Mouse (Mus musculus) midbrain, embryonic 12.5 days (tissue): ENCODE measurements around the gene Slc4a2. TPM values are rescaled to one million over a fixed set of nuclear protein-coding genes. Genes with fewer than 3 reads are reported as not detected.
A peak's percentile ranks its signal among the peaks of the same experiment; 100 is the strongest.

Experiments
- ATAC-seq: fragments of 200-750 bp; cut with Nextera tagmentation; 2 replicates; pipeline ENCODE4 v1.8.0; 2017; ENCODE audit warnings: low read depth, moderate TSS enrichment, moderate library complexity; ENCODE audit not compliant: low FRiP score
- H3K27ac ChIP-seq: fragments of 300-500 bp; sonication (generic); replicated peaks from 2 replicates; pipeline ENCODE4 v1.5.1; 2016; ENCODE audit warnings: mild to moderate bottlenecking
- H3K27me3 ChIP-seq: fragments of 300-500 bp; sonication (generic); 2 replicates; pipeline ENCODE4 v1.6.1; 2016; ENCODE audit warnings: mild to moderate bottlenecking
- H3K36me3 ChIP-seq: fragments of 300-500 bp; sonication (generic); 2 replicates; pipeline ENCODE4 v1.6.1; 2016
- H3K4me1 ChIP-seq: fragments of 300-500 bp; sonication (generic); 2 replicates; pipeline ENCODE4 v1.6.1; 2016
- H3K4me2 ChIP-seq: fragments of 300-500 bp; sonication (generic); replicated peaks from 2 replicates; pipeline ENCODE4 v1.6.1; 2016; ENCODE audit warnings: mild to moderate bottlenecking, moderate library complexity
- H3K4me3 ChIP-seq: fragments of 300-500 bp; sonication (generic); 2 replicates; pipeline ENCODE4 v1.5.1; 2016; ENCODE audit warnings: mild to moderate bottlenecking
- H3K9ac ChIP-seq: fragments of 300-500 bp; sonication (generic); replicated peaks from 2 replicates; pipeline ENCODE4 v1.6.1; 2016; ENCODE audit warnings: mild to moderate bottlenecking, moderate library complexity
- H3K9me3 ChIP-seq: fragments of 300-500 bp; sonication (generic); 2 replicates; pipeline ENCODE4 v1.6.1; 2016; ENCODE audit warnings: mild to moderate bottlenecking
- WGBS: fragments of 180-500 bp; shearing (Covaris S2); methylation state at CpG from one replicate; pipeline ENCODE4 v1.1.7; 2016; 5-methylcytosine and 5-hydroxymethylcytosine counted together
- polyA plus RNA-seq: library from polyadenylated mRNA; unstranded; fragments of >200 nt; fragmentation: Nextera tagmentation; extraction: Ambion mirVana; gene quantifications from 2 replicates; pipeline ENCODE4 v1.2.1, GENCODE M21; 2016

The Slc4a2 gene
- polyA plus RNA-seq, 1 experiment from 2014 or later = 35.7 TPM

DNA sequence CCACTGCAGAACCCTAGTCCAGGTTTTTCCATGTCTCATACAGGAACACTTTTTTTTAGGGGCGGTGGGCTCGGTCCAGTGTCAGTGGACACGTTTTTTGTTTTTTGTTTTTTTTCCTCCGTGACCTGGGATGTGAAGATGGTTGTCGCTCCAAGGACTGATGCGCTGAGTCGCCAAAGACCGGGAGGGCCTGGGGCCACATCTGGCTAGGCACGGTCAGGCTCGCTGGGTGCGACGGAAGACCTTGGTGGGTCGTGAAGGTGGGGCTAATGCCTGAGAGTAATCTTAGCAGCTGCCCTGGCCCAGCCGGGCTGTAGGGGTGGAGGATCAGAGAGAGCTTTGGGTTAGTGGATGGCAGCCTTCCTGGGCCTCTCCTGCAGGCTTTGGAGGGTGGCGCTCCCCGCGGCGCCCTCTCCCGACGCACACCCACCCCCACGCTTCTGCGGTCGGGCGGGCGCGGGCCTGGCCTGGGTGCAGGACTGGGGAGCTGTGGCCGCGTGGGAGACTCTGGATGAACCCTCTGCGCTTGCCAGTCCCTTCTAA is 29.1 kb downstream of the Slc4a2 start:
- under 1% methylated on average over 29 of the region's 29 CpGs for WGBS
- H3K27ac ChIP-seq = peak overlapping the region; percentile 96
- H3K4me2 ChIP-seq = peak overlapping the region; percentile 99
- peaks cover 9% of the 10 kb centered on the region; the same call in 1 of the 2 replicates for H3K27me3 ChIP-seq
- H3K4me3 ChIP-seq = peak overlapping the region; percentile 96
- H3K9ac ChIP-seq = peak overlapping the region; percentile 97
- H3K36me3 ChIP-seq = peaks cover 13% of the 10 kb centered on the region
- peak; percentile 19; the same call in 1 of the 2 replicates for ATAC-seq
- H3K9me3 ChIP-seq = no peaks in the 10 kb centered on the region
- peaks cover 51% of the 10 kb centered on the region for H3K4me1 ChIP-seq

DNA sequence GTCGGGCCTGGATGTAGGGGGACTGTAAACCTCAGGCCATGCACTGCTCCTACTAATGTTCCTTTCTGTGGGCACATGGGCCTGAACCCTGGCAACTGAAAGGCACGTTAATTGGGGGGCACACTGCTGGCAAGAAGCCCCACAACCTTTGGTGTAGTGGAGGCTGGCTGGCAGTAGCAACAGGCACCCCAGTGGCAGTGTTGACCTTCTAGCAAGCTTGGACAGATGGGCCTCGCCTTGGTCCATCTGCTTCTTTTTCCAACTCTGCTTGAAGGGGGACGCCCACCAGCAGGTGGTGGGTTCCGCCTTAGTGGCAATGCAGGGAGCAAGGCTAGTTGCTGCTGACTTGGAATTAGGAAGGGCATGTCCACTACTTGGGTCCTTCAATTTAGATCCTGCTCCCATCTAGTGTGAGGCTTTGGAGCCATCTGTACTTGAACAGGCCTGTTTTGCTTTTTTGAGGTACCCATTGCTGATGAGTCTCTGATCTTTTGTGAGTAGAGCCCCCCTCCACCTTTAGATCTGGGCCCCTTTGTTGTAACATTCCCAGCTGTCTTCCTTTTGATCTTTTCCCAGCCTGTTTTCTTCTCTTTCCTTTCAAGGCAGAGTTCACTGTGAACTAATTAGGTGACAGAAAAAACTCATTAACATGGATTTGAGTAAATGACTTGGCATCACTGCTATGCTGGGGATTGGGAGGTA is 29.8 kb downstream of the Slc4a2 start:
- peak overlapping the region; percentile 97 for H3K9ac ChIP-seq
- WGBS = 6% methylated on average over 5 of the region's 5 CpGs
- H3K4me2 ChIP-seq = peak overlapping the region; percentile 99
- 0 out of 2 replicates have a peak, but pooled peaks have one; percentile 17 for ATAC-seq
- peaks cover 46% of the 10 kb centered on the region for H3K4me1 ChIP-seq
- no peaks in the 10 kb centered on the region for H3K9me3 ChIP-seq
- peaks cover 9% of the 10 kb centered on the region; the same call in 1 of the 2 replicates for H3K27me3 ChIP-seq
- H3K4me3 ChIP-seq = peak overlapping the region; percentile 96
- H3K27ac ChIP-seq = peak overlapping the region; percentile 96
- peaks cover 18% of the 10 kb centered on the region for H3K36me3 ChIP-seq

DNA sequence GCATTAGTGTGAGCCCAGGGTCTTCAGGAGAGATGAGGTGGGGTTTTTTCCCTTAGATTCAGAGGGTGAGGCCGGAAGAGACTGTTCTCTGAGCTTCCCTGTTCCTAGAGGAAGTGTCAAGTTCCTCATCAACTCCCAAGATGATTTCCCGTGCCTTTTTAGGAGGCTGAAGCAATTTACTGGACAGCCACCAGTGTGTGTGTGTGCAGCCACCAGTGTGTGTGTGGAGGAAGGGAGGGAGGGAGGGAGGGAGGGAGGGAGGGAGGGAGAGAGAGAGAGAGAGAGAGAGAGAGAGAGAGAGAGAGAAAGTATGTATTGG is 30.3 kb downstream of the Slc4a2 start:
- Histone ChIP-seq H3K9me3 (no peaks in the 10 kb centered on the region), H3K4me1 (peaks cover 46% of the 10 kb centered on the region), H3K36me3 (peaks cover 18% of the 10 kb centered on the region), H3K9ac (peak overlapping the region; percentile 97), H3K4me3 (peak overlapping the region; percentile 96), H3K27me3 (peaks cover 5% of the 10 kb centered on the region; the same call in 1 of the 2 replicates), H3K4me2 (peak overlapping the region; percentile 99), H3K27ac (peak overlapping the region; percentile 96)
- 13% methylated on average over 2 of the region's 2 CpGs for WGBS
- ATAC-seq = no peak

DNA sequence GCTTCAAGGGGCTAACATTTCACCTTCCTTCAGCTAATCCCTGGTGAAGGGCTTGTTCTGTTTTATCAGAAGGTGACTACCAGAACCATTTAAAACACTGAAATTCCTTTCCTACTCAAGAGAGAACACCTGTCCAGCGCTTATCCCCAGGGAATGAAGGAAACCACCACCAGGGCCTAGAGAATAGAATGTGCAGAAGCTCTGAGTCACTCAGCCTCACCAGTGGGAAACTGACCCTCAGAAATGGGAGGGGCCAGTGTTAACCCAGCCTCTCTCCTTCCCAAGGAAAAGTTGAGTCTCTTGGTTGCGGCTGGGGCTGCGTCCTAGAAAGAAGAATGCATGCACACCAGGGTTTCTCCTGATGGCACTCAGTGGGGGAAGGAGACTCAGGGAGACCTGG is 31.4 kb downstream of the Slc4a2 start:
- Histone ChIP-seq H3K9me3 (no peaks in the 10 kb centered on the region), H3K9ac (peak overlapping the region; percentile 25), H3K27ac (peak overlapping the region; percentile 96; the same call in 1 of the 2 replicates), H3K4me1 (peaks cover 46% of the 10 kb centered on the region), H3K36me3 (peaks cover 20% of the 10 kb centered on the region), H3K27me3 (0 out of 2 replicates have a peak, but pooled peaks cover 2% of the 10 kb centered on the region), H3K4me3 (peak overlapping the region; percentile 13; the same call in 1 of the 2 replicates), H3K4me2 (peak overlapping the region; percentile 99)
- WGBS = 73% methylated on average over 3 of the region's 3 CpGs
- ATAC-seq = no peak

DNA sequence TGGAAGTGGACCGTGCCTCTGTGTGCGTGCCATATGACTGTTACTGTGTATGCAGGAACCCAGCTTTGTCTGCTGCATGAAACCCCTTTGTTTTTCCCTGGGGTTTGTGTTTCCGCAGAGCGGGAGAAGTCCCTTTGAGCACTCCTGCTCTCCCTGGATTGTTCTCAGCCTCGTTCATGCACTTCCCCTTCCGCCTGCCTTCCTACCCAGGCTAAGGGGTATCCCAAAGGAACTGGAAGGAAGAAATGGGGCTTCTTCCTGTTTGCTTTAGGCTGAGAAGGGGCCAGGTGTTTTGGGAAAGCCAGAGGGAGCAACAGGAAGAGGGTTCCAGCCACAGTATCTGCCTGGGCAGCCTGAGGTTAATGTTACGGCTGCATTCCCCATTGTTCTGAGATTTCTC is 32.0 kb downstream of the Slc4a2 start:
- H3K9me3 ChIP-seq = no peaks in the 10 kb centered on the region
- peak overlapping the region; percentile 25 for H3K9ac ChIP-seq
- peak overlapping the region; percentile 99 for H3K4me2 ChIP-seq
- WGBS = 69% methylated on average over 7 of the region's 7 CpGs
- no peak overlapping the region for H3K4me3 ChIP-seq
- H3K4me1 ChIP-seq = peaks cover 46% of the 10 kb centered on the region
- ATAC-seq = no peak
- H3K27me3 ChIP-seq = no peaks in the 10 kb centered on the region
- 0 out of 2 replicates have a peak overlapping the region, but pooled peaks have one; percentile 96 for H3K27ac ChIP-seq
- H3K36me3 ChIP-seq = peaks cover 23% of the 10 kb centered on the region

DNA sequence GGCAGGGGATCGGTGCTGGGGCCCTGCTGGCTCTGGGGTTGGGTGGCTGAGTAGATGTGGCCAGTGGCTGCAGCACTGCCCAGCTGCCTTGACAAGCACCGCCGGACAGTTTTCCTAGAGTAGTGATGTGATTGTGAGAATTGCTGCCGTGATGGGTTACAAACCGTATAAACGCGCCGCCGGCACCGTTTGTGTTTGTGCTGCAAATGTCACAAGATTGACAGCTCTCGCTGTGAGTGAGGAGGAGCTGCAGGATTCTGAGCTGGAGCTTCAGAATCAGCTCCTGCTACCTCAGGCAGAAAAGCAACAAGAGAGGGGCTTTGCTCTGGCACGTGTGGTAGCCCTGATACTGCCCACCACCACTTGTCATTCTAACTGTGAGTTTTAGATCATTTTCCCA is 43.1 kb downstream of the Slc4a2 start:
- 0 out of 2 replicates have a peak overlapping the region, but pooled peaks have one; percentile 17 for H3K4me2 ChIP-seq
- H3K36me3 ChIP-seq = no peaks in the 10 kb centered on the region; the same call in 1 of the 2 replicates
- H3K4me3 ChIP-seq = no peak overlapping the region
- ATAC-seq = no peak
- H3K9ac ChIP-seq = 0 out of 2 replicates have a peak overlapping the region, but pooled peaks have one; percentile 15
- no peaks in the 10 kb centered on the region for H3K9me3 ChIP-seq
- 0 out of 2 replicates have a peak overlapping the region, but pooled peaks have one; percentile 46 for H3K27ac ChIP-seq
- H3K4me1 ChIP-seq = peaks cover 25% of the 10 kb centered on the region
- WGBS = 32% methylated on average over 12 of the region's 12 CpGs
- H3K27me3 ChIP-seq = peaks cover under 1% of the 10 kb centered on the region

DNA sequence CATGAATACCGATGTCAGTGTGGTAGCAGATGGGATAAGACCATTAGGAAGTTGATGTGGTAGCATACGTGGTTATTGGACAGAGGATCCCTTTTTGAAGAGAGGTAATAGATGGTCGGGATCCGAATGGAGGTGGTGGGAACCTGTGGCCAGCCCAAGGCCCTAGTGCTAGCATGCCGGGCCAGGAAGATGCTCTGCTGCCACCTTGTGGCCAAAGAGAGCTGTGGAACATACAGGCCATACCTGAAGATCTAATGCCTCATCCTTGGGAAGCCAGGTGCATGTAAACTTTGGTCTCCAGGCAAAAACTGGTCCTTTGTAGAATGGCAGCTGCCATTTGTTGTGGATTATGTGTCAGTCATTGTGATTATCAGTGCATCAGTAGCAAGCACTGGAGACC is 47.0 kb downstream of the Slc4a2 start:
- no peak overlapping the region for H3K4me3 ChIP-seq
- WGBS = 15% methylated on average over 5 of the region's 5 CpGs
- no peak overlapping the region for H3K4me2 ChIP-seq
- H3K4me1 ChIP-seq = peaks cover 46% of the 10 kb centered on the region
- no peaks in the 10 kb centered on the region for H3K9me3 ChIP-seq
- H3K27ac ChIP-seq = no peak overlapping the region
- peaks cover 38% of the 10 kb centered on the region for H3K27me3 ChIP-seq
- ATAC-seq = peak; percentile 57; the same call in 1 of the 2 replicates
- H3K36me3 ChIP-seq = no peaks in the 10 kb centered on the region; the same call in 1 of the 2 replicates
- H3K9ac ChIP-seq = no peak overlapping the region

DNA sequence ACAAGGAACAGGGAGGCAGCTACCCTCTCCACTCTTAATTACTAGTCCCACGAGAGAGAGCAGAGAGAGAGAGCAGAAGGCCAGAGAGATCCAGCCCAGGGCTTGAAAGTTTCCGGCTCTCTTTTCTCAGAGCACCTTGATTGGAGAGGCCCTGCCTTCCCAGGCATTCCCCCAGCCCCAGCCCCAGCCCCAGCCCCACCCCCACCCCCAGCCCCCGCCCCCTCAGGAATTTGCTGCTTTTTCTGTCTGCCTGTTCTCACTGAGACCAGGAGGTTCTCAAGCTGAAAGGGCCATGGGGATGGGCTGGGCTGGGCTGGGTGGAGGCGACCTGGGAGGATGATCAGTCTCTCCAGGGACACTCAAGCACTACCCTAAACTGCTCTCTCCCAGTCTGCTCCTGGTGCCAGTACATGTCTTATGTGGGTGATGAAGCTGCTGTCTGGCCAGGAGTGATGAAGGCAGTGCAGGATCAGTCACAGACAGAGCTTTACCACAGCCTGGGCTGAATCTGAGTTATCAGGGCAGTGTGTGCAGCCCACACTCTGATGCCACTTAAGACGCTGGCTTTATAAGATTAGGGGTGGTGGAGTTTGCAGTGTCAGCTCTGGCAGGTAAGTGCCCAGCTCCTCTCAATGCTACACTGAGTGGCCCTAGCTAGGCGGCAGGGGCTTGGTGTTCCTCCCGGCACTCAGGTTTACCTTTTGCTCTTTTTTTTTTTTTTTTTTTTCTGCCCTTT is 49.4 kb downstream of the Slc4a2 start:
- Histone ChIP-seq H3K27me3 (peaks cover 40% of the 10 kb centered on the region), H3K4me2 (no peak overlapping the region), H3K9me3 (no peaks in the 10 kb centered on the region), H3K4me1 (peaks cover 32% of the 10 kb centered on the region), H3K36me3 (peaks cover 15% of the 10 kb centered on the region), H3K27ac (no peak overlapping the region), H3K4me3 (no peak overlapping the region), H3K9ac (0 out of 2 replicates have a peak overlapping the region, but pooled peaks have one; percentile 28)
- 19% methylated on average over 7 of the region's 7 CpGs for WGBS
- no peak for ATAC-seq

DNA sequence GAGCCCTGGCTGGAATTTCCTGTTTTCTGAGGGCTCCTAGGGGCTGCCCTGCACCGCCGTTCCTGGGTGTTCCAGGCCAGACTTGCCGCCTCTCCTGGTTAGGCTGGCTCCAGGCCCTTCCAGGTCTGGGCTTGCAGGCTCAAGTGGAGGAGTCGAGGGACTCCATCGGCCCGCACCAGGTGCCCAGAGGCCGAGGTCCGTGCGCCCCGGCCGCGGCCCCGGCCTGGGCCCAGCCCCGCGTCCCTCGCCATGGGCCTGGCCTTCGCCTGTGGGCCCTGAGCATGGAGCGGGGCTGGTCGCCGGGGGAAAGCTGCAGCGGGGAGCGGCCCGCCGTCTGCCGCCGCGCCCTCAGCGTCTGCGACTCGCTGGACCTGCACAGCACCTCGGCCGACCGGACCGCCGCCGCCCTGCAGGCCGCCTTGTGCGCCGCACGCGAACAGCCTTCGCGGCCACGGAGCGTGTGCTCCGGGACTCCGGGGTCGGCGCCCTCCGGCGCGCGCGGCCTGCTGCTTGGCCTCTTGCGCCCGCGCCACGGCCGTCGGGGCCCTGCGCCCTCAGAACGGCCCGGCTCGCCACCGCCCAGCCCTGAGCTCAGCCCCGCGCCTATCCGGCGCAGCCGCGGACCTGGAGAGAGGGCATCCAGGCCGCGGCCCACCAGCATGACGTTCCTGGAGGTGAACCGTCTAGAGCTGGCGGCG is 50.5 kb downstream of the Slc4a2 start:
- H3K4me3 ChIP-seq = peak overlapping the region; percentile 36
- ATAC-seq = 0 out of 2 replicates have a peak, but pooled peaks have one; percentile 29
- H3K9ac ChIP-seq = peak overlapping the region; percentile 52
- peaks cover 43% of the 10 kb centered on the region for H3K27me3 ChIP-seq
- H3K36me3 ChIP-seq = peaks cover 26% of the 10 kb centered on the region
- WGBS = 2% methylated on average over 75 of the region's 77 CpGs
- H3K27ac ChIP-seq = no peak overlapping the region
- H3K4me1 ChIP-seq = peaks cover 32% of the 10 kb centered on the region
- H3K4me2 ChIP-seq = peak overlapping the region; percentile 57
- no peaks in the 10 kb centered on the region for H3K9me3 ChIP-seq

DNA sequence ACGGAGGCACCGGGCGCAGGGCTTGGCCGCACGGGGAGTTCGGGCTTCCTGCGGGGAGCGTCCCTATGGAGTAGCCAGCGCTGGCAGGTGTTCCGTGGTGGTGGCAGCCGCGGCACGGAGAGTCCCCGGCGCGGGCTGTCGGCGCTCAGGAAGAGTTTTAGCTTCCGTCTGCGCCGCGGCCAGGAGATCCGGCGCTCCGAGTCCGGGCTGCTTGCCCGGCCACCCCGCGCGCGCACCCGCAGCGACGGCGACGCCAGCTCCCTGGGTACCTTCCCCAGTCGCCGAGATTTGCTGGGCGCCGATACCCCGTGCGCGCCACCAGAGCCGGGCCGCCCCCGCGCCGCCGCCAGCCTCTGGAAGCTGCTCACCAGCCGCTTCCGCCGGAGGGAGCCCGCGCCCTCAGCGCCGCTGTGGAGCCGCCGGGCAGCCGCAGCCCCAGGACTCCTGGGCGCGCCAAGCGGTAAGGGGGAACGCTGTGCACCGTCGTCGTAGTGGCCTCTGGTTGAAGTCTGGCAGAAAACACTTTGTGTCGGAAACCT is 51.2 kb downstream of the Slc4a2 start:
- Histone ChIP-seq H3K27me3 (peaks cover 43% of the 10 kb centered on the region), H3K9me3 (no peaks in the 10 kb centered on the region), H3K4me2 (peak overlapping the region; percentile 57), H3K4me1 (peaks cover 37% of the 10 kb centered on the region), H3K36me3 (peaks cover 32% of the 10 kb centered on the region), H3K27ac (no peak overlapping the region), H3K9ac (peak overlapping the region; percentile 52), H3K4me3 (peak overlapping the region; percentile 36)
- WGBS = 3% methylated on average over 67 of the region's 67 CpGs
- 0 out of 2 replicates have a peak, but pooled peaks have one; percentile 1 for ATAC-seq
